Mouse (Mus musculus) left cerebral cortex, adult 11 months (tissue): ENCODE measurements around the gene Gdf1.
A peak's percentile ranks its signal among the peaks of the same experiment; 100 is the strongest.

Experiments used
- DNase-seq: peaks from one replicate; pipeline ENCODE4 v3.0.0; 2022; ENCODE audit warnings: low spot score

The Gdf1 gene

GRCm38 (mm10) chr8:70329124-70329834, at the start of gene Gdf1:
Gene Gdf1 (plus strand): TSS chr8:70329817.
- no peak for DNase-seq

- DNase-seq, result no peak
Measured at GRCm38 (mm10) chr8:70281001-70281400, 48.6 kb upstream of the Gdf1 start.

DNA sequence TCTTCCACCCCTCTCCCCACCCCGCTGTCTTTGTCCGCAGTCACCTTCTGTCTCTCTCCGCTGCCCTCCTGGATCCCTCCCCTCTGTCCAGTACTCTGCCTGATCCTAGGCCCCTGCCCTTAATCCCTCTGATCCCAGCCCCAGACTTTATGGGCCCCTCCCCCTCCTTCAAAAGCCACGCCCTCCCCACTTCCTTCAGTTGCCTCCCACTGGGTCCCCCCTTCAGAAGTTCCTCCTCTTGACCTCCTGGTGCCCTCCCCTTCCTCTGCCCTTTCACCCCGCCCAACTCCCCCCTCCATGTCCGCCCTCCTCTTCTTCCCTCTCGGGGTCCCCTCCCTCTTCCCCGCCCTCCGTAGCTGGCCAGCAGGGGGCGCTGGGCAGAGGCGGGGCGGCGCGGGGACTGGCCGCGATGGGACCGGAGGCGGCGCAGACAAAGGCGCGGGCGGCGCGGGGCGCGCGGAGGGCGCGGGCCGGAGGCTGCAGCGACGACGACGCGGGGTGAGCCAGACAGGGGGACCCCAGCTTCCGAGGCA, 46.9 kb upstream of the Gdf1 start, which contains the start of gene Homer3:
Homer3 (plus strand) TSS at position 225 of the 533 bp plus-strand sequence.
- DNase-seq, result peak; percentile 62

GRCm38 (mm10) chr8:70283136-70284077, 46.2 kb upstream of the Gdf1 start:
- peak; percentile 17 for DNase-seq

GRCm38 (mm10) chr8:70284421-70284820, 45.2 kb upstream of the Gdf1 start:
- DNase-seq, result no peak

DNA sequence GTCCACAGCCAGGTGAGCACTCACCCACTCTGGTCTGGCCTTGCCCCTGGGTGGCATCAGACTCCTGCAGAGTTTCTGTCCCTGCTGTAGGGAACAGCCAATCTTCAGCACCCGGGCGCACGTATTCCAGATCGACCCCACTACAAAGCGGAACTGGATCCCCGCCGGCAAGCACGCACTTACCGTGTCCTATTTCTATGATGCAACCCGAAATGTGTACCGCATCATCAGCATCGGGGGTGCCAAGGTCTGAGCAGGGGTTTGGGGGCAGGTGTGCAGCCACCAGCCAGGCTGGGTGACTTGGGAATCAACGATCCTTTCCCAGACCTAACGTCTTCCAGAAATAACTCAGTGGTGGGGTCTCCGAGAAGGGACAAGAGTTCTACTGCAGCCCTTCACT, 44.3 kb upstream of the Gdf1 start:
- DNase-seq, result no peak

GRCm38 (mm10) chr8:70286737-70287136, 42.9 kb upstream of the Gdf1 start:
- no peak for DNase-seq

- DNase-seq, result no peak
Measured at GRCm38 (mm10) chr8:70293988-70294405, 35.6 kb upstream of the Gdf1 start.

DNA sequence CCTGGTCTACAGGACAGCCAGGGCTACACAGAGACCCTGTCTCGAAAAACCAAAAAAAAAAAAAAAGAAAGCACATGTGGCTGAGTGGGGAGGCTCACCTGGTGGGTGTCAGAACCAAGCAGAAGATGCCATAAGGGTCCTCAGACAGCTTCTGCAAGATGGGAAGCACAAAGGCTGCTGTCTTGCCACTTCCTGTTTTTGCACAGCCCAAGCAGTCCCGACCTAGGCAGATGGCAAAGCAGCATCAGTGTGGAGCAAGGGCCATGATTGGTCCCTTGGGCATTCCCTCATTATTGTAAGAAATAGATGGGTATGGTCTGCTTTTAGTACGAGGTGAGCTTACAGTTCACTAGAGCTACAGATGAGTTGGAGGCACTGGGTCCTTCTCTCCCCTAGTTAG, 28.7 kb upstream of the Gdf1 start:
- DNase-seq, result no peak

- DNase-seq, result peak; percentile 92
Measured at GRCm38 (mm10) chr8:70302358-70302890, 27.2 kb upstream of the Gdf1 start, which contains the start of the genes Ddx49 and Cope. Gene Ddx49 (minus strand): TSS chr8:70302489. Gene Cope (plus strand): TSS chr8:70302518.

DNA sequence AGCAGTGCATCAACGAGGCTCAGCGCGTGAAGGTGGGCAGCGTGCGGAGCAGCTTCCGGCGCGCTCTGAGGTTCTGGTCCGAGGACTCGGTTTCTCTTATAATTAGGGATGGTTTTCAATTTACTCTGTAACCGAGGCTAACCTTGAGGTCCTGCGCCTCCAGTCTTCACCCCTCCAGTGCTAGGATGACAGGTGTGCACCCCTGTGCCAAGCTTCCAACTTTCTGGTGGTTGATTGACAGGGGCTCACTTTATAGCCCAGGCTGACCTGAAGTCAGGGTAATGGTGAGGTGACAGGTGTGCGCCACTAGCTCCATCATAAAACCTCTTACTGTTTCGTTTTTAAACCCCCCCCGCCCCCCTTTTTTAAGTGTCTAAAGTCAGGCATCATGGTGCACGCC, 26.7 kb upstream of the Gdf1 start:
- DNase-seq, result no peak

DNA sequence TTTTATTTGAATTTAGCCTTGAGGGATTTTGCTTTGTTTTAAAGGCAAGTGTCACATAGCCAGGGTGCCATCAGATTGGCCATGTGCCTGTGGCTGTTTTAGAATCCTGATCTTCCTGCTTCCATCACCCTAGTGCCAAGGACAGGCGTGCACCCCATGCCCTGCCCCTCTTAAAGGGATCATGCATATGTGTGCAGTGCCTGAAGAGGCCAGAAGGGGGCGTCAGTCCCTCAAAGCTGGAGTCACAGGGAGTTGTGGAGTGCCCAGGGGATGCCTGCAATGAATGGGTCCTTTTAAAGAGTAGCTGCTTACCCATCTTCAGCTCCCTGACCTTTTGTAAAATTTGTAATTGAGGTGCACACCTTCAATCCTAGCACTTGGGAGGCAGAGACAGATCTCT, 20.3 kb upstream of the Gdf1 start:
- DNase-seq, result no peak

GRCm38 (mm10) chr8:70313399-70313798, 16.2 kb upstream of the Gdf1 start:
- DNase-seq, result no peak

DNA sequence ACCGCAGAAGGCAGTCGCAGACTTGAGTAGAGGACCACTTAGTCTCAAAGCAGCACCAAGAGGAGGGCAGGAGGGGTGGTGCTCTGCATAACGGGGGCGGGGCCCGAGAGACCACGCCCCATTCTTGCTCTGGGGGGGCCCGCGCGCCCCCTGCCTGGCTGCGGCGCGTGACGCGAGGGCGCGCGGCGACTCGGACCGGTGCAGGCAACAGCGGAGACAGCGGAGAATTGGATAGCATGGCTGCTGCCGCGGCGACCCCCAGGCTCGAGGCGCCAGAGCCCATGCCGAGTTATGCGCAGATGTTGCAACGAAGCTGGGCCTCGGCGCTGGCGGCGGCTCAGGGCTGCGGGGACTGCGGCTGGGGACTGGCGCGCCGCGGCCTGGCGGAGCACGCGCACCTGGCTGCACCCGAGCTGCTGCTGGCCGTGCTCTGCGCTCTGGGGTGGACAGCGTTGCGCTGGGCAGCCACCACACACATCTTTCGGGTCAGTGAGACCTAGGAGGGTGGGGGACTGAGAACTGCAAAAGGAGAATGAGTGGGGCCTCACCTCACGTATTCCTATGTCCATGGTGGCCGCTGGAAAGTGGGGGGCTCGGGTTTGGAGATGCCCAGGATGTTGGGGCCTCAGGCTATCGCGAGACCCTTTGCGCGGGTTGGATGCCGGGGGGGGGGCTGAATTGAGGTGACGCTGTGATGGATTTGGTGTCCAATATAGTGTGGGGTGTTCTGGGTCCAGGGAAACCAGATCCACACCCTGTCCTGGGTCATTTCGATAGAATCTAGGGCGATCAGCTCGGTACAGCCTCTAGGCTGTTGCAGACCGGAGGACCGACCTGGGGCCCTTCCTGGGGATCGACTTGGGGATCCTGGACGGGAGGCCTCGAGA, 13.8 kb upstream of the Gdf1 start, which contains the start of gene Cers1:
Cers1 (plus strand) TSS at position 152 of the 887 bp plus-strand sequence.
- DNase-seq, result peak; percentile 67

DNA sequence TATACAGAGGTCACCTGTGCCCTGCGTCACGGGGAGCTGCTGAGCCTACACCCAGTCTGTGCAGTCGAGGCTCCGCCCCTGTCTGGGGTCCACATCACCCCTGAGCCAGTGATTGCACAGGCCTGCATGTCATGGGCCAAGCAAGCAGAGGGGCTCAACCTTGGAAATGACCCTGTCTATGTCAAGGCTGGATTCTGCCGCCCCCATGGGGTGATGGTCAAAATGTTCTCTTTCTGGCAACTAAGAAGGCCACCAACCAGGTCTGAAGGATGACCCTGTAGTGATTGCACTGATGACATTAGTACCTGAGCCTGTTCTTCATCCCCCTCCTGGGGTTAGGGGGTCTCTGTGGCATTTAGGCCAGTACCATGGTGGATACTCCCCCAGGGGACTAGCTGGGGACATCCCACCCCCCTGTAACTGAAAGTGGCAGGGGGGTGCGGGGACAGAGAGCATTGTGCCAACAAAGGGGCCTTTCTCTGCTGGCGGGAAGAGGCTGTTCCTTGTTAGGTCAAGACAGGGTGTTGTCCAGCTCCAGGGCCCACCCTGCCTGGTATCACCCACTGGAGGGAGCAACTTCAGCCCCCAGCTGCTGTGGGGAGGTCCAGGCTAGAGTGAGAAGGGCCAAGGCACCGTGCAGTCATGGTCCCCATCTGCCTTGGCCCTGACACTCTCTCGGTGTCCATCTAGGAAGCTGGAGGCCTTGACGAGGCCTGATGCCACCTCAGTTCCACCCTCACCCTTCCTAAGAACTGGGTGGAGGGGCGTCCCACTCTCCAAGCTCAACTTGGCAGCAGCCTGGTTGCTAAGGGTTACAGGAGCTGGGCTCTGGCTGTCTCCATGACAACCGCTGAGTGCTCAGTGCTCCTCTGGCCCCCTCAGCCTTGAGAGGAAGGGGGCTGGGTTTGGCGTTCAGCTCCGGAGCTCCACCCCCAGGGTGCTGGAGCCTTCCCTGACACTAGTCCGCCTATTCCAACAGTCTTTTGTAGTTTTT, 12.8 kb upstream of the Gdf1 start:
- DNase-seq, result peak; percentile 81

- DNase-seq, result no peak
Measured at GRCm38 (mm10) chr8:70317872-70318271, 11.7 kb upstream of the Gdf1 start.

GRCm38 (mm10) chr8:70323716-70324115, 5.9 kb upstream of the Gdf1 start:
- DNase-seq, result no peak

DNA sequence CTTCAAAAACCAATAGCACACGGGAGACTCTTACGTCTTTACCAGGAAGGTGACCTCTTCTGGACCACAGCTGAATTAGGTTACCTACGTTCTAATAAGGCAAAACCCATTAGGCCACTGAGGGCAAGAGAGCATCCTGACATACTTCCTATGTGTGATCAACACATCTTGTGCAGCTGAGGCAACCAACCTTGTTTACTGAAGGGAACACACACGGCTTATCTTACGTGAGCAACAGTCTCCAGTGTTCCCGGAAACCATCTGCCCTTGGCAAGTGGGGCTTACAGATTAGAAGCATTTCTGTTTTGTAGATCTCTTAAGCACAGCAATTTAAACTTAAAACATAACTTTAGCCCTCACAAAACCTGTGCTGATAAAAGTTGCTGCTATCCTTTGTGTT, 2.1 kb upstream of the Gdf1 start:
- no peak for DNase-seq

GRCm38 (mm10) chr8:70329835-70330740, 471 bp downstream of the Gdf1 start:
- DNase-seq, result no peak
